Mouse (Mus musculus): ENCODE measurements around the gene Gabra4.

DNA sequence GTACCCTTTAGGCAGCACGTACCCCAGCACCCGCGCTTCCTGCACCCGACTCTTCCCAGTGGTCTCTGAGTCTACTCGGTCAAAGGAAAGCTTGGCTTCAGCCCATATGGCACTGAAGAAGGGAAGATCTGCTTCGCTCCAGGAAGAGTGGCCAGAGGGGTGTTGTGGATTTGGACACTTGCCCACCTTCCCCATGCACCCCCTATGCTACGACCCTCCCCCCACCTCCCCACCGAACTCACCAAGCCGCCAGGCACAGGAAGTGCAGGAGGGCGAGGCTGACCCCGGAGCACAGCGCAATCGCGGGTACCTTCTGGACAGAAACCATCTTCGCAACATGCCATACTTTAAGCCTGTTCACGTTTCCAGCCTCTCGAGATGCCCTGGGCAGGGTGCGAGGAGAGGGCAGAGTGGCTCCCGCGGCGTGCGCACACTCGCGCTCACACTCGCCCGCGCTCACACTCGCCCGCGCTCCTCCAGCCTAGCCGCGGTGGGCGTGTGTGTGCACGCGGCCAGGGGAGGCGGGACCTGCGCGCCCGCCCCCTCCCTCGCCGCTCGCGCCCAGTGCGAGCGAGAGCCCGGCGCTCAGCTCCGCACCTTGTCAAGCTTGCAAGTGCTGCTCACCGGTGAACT is 510 bp downstream of the Gabra4 start, which contains the start of gene Gabrb1:
- TF ChIP-seq POLR2A (IDR thresholded peaks at IDR 0.05; ENCODE audit: borderline replicate concordance, insufficient read depth, low read length) = no peak
- TF ChIP-seq CTCF (IDR thresholded peaks at IDR 0.05; ENCODE audit: borderline replicate concordance, insufficient read depth, low read depth, low read length) = no peak
